Mouse (Mus musculus) heart, postnatal 10 days (tissue): ENCODE measurements at regions not wholly inside any gene's neighbourhood (a gene's known extent, or its start where the extent isn't known, plus 50 kb on each side); places are given as distances from the start of the nearest gene placed in this dataset.

Experiments used
- DNase-seq, 2 experiments: peaks; one replicate each; pipeline ENCODE4 v3.0.0; 2021
- intact Hi-C: fragments of 180-260 bp; cut with DNase I; formaldehyde crosslinking; loops from one replicate; pipeline ENCODE4 v1.15.1; 2025

GRCm38 (mm10) chr16:52601068-52601829 lies 147.4 kb upstream of the Alcam start:
- intact Hi-C loops = no loop called here
- DNase-seq = no peak

- intact Hi-C loops = no loop called here
- peak in 1 of 2 experiments; percentile 1 for DNase-seq
Observed at GRCm38 (mm10) chr16:52598232-52598631, 144.4 kb upstream of the Alcam start.

- intact Hi-C loops = no loop called here
- DNase-seq = no peak
Observed at GRCm38 (mm10) chr16:52597181-52597580, 143.3 kb upstream of the Alcam start.

GRCm38 (mm10) chr16:52588291-52588781 lies 134.5 kb upstream of the Alcam start:
- intact Hi-C loops = no loop called here
- no peak for DNase-seq

GRCm38 (mm10) chr16:52569078-52569477 lies 115.2 kb upstream of the Alcam start:
- intact Hi-C loops = no loop called here
- DNase-seq = peak; percentile 3

GRCm38 (mm10) chr16:52536278-52536677 lies 82.4 kb upstream of the Alcam start:
- DNase-seq = no peak
- intact Hi-C loops = no loop called here

- intact Hi-C loops = no loop called here
- no peak for DNase-seq
Observed at GRCm38 (mm10) chr16:52534601-52535000, 80.7 kb upstream of the Alcam start.

GRCm38 (mm10) chr16:52532475-52533083 lies 78.7 kb upstream of the Alcam start:
- intact Hi-C loops = no loop called here
- DNase-seq = no peak

GRCm38 (mm10) chr16:52513546-52514409 lies 59.9 kb upstream of the Alcam start:
- intact Hi-C loops = no loop called here
- DNase-seq = no peak

GRCm38 (mm10) chr16:52508633-52509379 lies 54.9 kb upstream of the Alcam start:
- intact Hi-C loops = no loop called here
- DNase-seq = no peak
